Mouse (Mus musculus) hindbrain, postnatal 0 days (tissue): ENCODE measurements around the gene Sf3a2. TPM values are rescaled to one million over a fixed set of nuclear protein-coding genes. Genes with fewer than 3 reads are reported as not detected.
A peak's percentile ranks its signal among the peaks of the same experiment; 100 is the strongest.

ENCODE experiments used
- ATAC-seq: fragments of 200-750 bp; cut with Nextera tagmentation; 2 replicates; pipeline ENCODE4 v1.8.0; 2017; ENCODE audit warnings: mild to moderate bottlenecking, moderate TSS enrichment, moderate library complexity
- DNase-seq: peaks from one replicate; pipeline ENCODE4 v3.0.0-alpha.2; 2015; ENCODE audit warnings: low spot score
- H3K27ac ChIP-seq: fragments of 300-500 bp; sonication (generic); 2 replicates; pipeline ENCODE4 v1.5.1; 2014; ENCODE audit warnings: mild to moderate bottlenecking
- H3K27me3 ChIP-seq: fragments of 300-500 bp; sonication (generic); 2 replicates; pipeline ENCODE4 v1.6.1; 2014; ENCODE audit warnings: low read length, mixed read lengths; ENCODE audit not compliant: insufficient read depth
- H3K36me3 ChIP-seq: fragments of 300-500 bp; sonication (generic); 2 replicates; pipeline ENCODE4 v1.6.1; 2014; ENCODE audit warnings: low read length, mixed read lengths; ENCODE audit not compliant: insufficient read depth
- H3K4me1 ChIP-seq: fragments of 300-500 bp; sonication (generic); 2 replicates; pipeline ENCODE4 v1.6.1; 2014; ENCODE audit warnings: antibody characterized with exemption, low read length, mixed read lengths; ENCODE audit not compliant: insufficient read depth
- H3K4me2 ChIP-seq: fragments of 300-500 bp; sonication (generic); 2 replicates; pipeline ENCODE4 v1.6.1; 2014; ENCODE audit warnings: low read depth, mild to moderate bottlenecking, low read length, moderate library complexity, mixed read lengths
- H3K4me3 ChIP-seq: fragments of 300-500 bp; sonication (generic); 2 replicates; pipeline ENCODE4 v1.5.1; 2014; ENCODE audit warnings: low read length
- H3K9ac ChIP-seq: fragments of 300-500 bp; sonication (generic); replicated peaks from 2 replicates; pipeline ENCODE4 v1.6.1; 2014; ENCODE audit warnings: mild to moderate bottlenecking, low read length, moderate library complexity, mixed read lengths
- H3K9me3 ChIP-seq: fragments of 300-500 bp; sonication (generic); 2 replicates; pipeline ENCODE4 v1.6.1; 2016; ENCODE audit warnings: low read length, mixed read lengths
- CTCF ChIP-seq: IDR thresholded peaks from 2 replicates; pipeline ENCODE4 v1.5.1; 2016; ENCODE audit warnings: antibody characterized with exemption, control low read depth, low read depth
- WGBS: fragments of 180-500 bp; shearing (Covaris S2); extraction: QIAGEN DNeasy Blood & Tissue Kit; methylation state at CpG from one replicate; pipeline ENCODE4 v1.1.7; 2014; 5-methylcytosine and 5-hydroxymethylcytosine counted together
- polyA plus RNA-seq: library from polyadenylated mRNA; unstranded; fragments of >200 nt; fragmentation: Nextera tagmentation; extraction: Ambion mirVana; gene quantifications from 2 replicates; pipeline ENCODE4 v1.2.1, GENCODE M21; 2015
- total RNA-seq: library from RNA; depleted of rRNA; stranded (reverse); fragments of >200 nt; gene quantifications from 2 replicates; pipeline ENCODE4 v1.2.3, GENCODE M21; 2014

The Sf3a2 gene
- total and polyA plus RNA-seq, 2 experiments from 2014 or later: 14.2 to 53.2 TPM

- H3K36me3 ChIP-seq: peaks cover 31% of the 10 kb centered on the region
- H3K4me2 ChIP-seq: peak overlapping the region; percentile 81
- no peaks in the 10 kb centered on the region for H3K9me3 ChIP-seq
- H3K27me3 ChIP-seq: peaks cover 5% of the 10 kb centered on the region; the same call in 1 of the 2 replicates
- H3K4me3 ChIP-seq: peak overlapping the region; percentile 43
- H3K27ac ChIP-seq: peak overlapping the region; percentile 79
- DNase-seq: no peak
- no peak for TF ChIP-seq CTCF
- no peak for ATAC-seq
- H3K9ac ChIP-seq: peak overlapping the region; percentile 79
- H3K4me1 ChIP-seq: peaks cover 21% of the 10 kb centered on the region
- WGBS: 27% methylated on average over 32 of the region's 34 CpGs
These were observed 8.5 kb downstream of the Sf3a2 start for GRCm38 (mm10) chr10:80806341-80807056.

GRCm38 (mm10) chr10:80807057-80807627 is 9.1 kb downstream of the Sf3a2 start:
- no peak for TF ChIP-seq CTCF
- ATAC-seq: peak; percentile 84
- Histone ChIP-seq H3K9me3 (no peaks in the 10 kb centered on the region), H3K36me3 (peaks cover 25% of the 10 kb centered on the region), H3K4me3 (peak overlapping the region; percentile 43), H3K27me3 (peaks cover 5% of the 10 kb centered on the region; the same call in 1 of the 2 replicates), H3K4me2 (peak overlapping the region; percentile 81), H3K4me1 (peaks cover 21% of the 10 kb centered on the region), H3K27ac (peak overlapping the region; percentile 79), H3K9ac (peak overlapping the region; percentile 79)
- peak; percentile 91 for DNase-seq
- WGBS: 0% methylated on average over 58 of the region's 58 CpGs

- Histone ChIP-seq H3K27ac (0 out of 2 replicates have a peak overlapping the region, but pooled peaks have one; percentile 79), H3K9me3 (no peaks in the 10 kb centered on the region), H3K36me3 (peaks cover 14% of the 10 kb centered on the region), H3K4me3 (peak overlapping the region; percentile 8; the same call in 1 of the 2 replicates), H3K27me3 (peaks cover 5% of the 10 kb centered on the region; the same call in 1 of the 2 replicates), H3K4me2 (peak overlapping the region; percentile 81), H3K9ac (0 out of 2 replicates have a peak overlapping the region, but pooled peaks have one; percentile 3), H3K4me1 (peaks cover 21% of the 10 kb centered on the region)
- TF ChIP-seq CTCF: no peak
- ATAC-seq: no peak
- no peak for DNase-seq
- WGBS: 17% methylated on average over 39 of the region's 40 CpGs
These were observed 10.3 kb downstream of the Sf3a2 start for GRCm38 (mm10) chr10:80808099-80808984.

GRCm38 (mm10) chr10:80808985-80809632 is 11.1 kb downstream of the Sf3a2 start:
- Histone ChIP-seq H3K4me1 (peaks cover 21% of the 10 kb centered on the region), H3K36me3 (peaks cover 8% of the 10 kb centered on the region; the same call in 1 of the 2 replicates), H3K27ac (no peak overlapping the region), H3K27me3 (peaks cover 5% of the 10 kb centered on the region; the same call in 1 of the 2 replicates), H3K4me2 (peak overlapping the region; percentile 81), H3K9me3 (no peaks in the 10 kb centered on the region), H3K9ac (0 out of 2 replicates have a peak overlapping the region, but pooled peaks have one; percentile 3), H3K4me3 (peak overlapping the region; percentile 8; the same call in 1 of the 2 replicates)
- DNase-seq (no peak), ATAC-seq (no peak)
- no peak for TF ChIP-seq CTCF
- 10% methylated on average over 17 of the region's 18 CpGs for WGBS

- H3K27ac ChIP-seq: no peak overlapping the region
- TF ChIP-seq CTCF: no peak
- H3K9ac ChIP-seq: no peak overlapping the region
- H3K4me2 ChIP-seq: 0 out of 2 replicates have a peak overlapping the region, but pooled peaks have one; percentile 23
- WGBS: 7% methylated on average over 15 of the region's 20 CpGs
- no peak for ATAC-seq
- H3K27me3 ChIP-seq: peaks cover 5% of the 10 kb centered on the region; the same call in 1 of the 2 replicates
- H3K36me3 ChIP-seq: no peaks in the 10 kb centered on the region
- DNase-seq: no peak
- no peak overlapping the region for H3K4me3 ChIP-seq
- peaks cover 21% of the 10 kb centered on the region for H3K4me1 ChIP-seq
- H3K9me3 ChIP-seq: no peaks in the 10 kb centered on the region
These were observed 12.1 kb downstream of the Sf3a2 start for GRCm38 (mm10) chr10:80810084-80810483.
